Mouse (Mus musculus): ENCODE measurements at regions not wholly inside any gene's neighbourhood (a gene's known extent, or its start where the extent isn't known, plus 50 kb on each side); places are given as distances from the start of the nearest gene placed in this dataset.
"Not testable (repeated sequence)": the region's sequence is repeated elsewhere in the genome, so short reads cannot be mapped to it uniquely, and the experiment has no call there.

- intact Hi-C loops (cut with DNase I): loop anchor here (10.0 kb wide), 2 partner anchors 106 to 484 kb away; no protein-coding TSS in a partner anchor
- no peak for DNase-seq (ENCODE audit: low spot score in 2 of 2)
These were observed 111.3 kb downstream of the Syt10 start for GRCm38 (mm10) chr15:89730320-89730719.

GRCm38 (mm10) chr15:89724356-89724755 is 117.3 kb downstream of the Syt10 start:
- intact Hi-C loops (cut with DNase I): no loop called here
- no peak for DNase-seq (ENCODE audit: low spot score in 2 of 2)

- intact Hi-C loops (cut with DNase I): no loop called here
- no peak for DNase-seq (ENCODE audit: low spot score in 2 of 2)
These were observed 105.5 kb upstream of the Rabl2 start for GRCm38 (mm10) chr15:89697221-89697620.

- no peak for DNase-seq (ENCODE audit: low spot score in 2 of 2)
- intact Hi-C loops (cut with DNase I): no loop called here
These were observed 84.6 kb upstream of the Rabl2 start for GRCm38 (mm10) chr15:89676366-89676765.

- intact Hi-C loops (cut with DNase I); DNase-seq (ENCODE audit: low spot score in 2 of 2): not testable (repeated sequence)
These were observed 64.8 kb upstream of the Rabl2 start for GRCm38 (mm10) chr15:89656558-89656957.

Measured in left cerebral cortex, postnatal 36 days (tissue).